Mouse (Mus musculus): ENCODE data around the gene Csrnp1. TPM values are rescaled to one million over a fixed set of nuclear protein-coding genes. Genes with fewer than 3 reads are reported as not detected.

Csrnp1 gene
- polyA plus RNA-seq, 1 experiment from 2014 or later = 4.6 TPM

DNA sequence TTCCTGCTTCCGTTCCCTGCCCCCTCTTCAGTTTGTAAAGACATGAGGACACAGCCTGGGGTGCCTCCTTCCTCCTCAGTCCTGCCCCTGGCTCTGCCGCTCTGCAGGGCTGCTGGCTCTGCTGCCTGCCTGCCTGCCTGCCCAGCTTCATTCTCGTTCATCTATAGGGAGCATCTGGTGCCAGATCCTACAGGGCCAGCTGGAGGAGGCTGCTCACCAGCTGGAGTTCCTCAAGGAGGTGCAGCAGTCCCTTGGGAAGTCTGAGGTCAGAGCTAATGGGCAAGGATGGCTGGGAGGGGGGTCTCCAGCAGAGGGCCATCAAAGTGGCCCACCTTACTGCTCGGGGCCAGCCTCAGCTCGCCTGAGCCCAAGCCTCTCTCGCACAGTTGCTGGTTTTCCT, 34.0 kb downstream of the Csrnp1 start:
- no peaks in the 10 kb centered on the region for H3K9me3 ChIP-seq
- H3K27ac ChIP-seq = no peak overlapping the region
- DNase-seq (ENCODE audit: low spot score) = peak; percentile 28
- H3K27me3 ChIP-seq (ENCODE audit: insufficient read depth, poor library complexity, severe bottlenecking) = no peaks in the 10 kb centered on the region
- H3K4me1 ChIP-seq (replicated peaks) = peaks cover 5% of the 10 kb centered on the region
- H3K36me3 ChIP-seq = no peaks in the 10 kb centered on the region
- 56% methylated on average over 6 of the region's 6 CpGs for WGBS
- H3K4me3 ChIP-seq = no peak overlapping the region

DNA sequence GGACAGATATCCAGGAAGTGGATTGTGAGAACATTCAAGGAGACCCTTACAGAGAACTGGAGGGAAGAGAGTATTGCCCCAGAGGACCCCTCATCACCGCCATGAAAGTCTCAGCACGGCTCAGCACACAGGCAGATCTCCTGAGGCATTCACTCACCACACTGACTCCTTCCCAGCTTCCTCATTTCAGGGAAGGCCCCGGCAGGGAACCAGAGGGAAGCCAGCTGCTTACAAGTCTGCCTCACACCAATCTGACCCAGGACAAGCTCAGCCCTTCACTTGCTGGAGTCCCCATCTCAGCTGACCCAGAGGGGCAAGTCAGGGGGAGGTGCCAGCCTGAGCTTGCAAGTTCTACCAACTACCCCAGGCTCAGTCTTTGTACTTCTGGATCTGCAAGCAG, 35.7 kb downstream of the Csrnp1 start:
- H3K27ac ChIP-seq = no peak overlapping the region
- no peaks in the 10 kb centered on the region for H3K27me3 ChIP-seq (ENCODE audit: insufficient read depth, poor library complexity, severe bottlenecking)
- WGBS = 61% methylated on average over 3 of the region's 3 CpGs
- no peaks in the 10 kb centered on the region for H3K9me3 ChIP-seq
- DNase-seq (ENCODE audit: low spot score) = no peak
- H3K36me3 ChIP-seq = no peaks in the 10 kb centered on the region
- H3K4me3 ChIP-seq = no peak overlapping the region
- H3K4me1 ChIP-seq (replicated peaks) = peaks cover 5% of the 10 kb centered on the region

DNA sequence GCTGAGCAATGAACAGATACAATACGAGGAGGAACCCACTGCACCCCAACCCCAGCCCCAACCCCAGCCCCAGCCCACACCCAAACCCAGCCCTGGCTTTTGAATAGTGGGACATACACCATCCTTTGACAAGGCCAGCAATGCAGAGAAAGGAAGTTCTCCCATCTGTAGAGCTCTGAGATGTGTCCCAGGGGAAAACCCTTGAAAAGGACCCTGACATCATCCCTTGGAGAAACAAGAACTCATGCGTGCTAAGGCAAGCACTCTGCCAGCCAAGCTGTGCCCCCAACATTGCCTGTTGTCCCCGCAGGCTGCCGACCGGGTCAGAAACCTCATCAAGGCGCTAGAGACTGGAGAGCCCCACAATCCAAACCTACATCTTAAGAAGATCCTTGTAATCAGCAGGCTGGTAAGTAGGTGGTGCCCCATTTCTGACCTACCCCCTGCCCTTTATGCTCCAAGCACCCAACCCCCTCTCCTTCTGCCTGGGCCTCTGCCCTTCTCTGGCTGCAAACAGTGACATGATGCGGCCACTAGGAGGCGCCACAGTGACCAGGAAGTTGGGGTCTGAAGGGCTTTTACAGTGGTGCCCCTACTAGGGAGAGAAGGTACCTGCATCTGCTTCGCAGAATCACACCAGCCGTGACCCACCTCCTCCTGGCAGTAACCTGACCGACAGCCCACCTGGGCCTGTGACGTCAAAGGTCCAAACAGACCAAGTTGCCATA, 39.1 kb downstream of the Csrnp1 start:
- DNase-seq (ENCODE audit: low spot score) = peak; percentile 31
- Histone ChIP-seq H3K4me3 (no peak overlapping the region), H3K4me1 (replicated peaks) (peaks cover 11% of the 10 kb centered on the region), H3K27me3 (ENCODE audit: insufficient read depth, poor library complexity, severe bottlenecking) (no peaks in the 10 kb centered on the region), H3K27ac (no peak overlapping the region; the same call in 1 of the 2 replicates), H3K9me3 (no peaks in the 10 kb centered on the region), H3K36me3 (no peaks in the 10 kb centered on the region)
- WGBS = 72% methylated on average over 12 of the region's 12 CpGs

DNA sequence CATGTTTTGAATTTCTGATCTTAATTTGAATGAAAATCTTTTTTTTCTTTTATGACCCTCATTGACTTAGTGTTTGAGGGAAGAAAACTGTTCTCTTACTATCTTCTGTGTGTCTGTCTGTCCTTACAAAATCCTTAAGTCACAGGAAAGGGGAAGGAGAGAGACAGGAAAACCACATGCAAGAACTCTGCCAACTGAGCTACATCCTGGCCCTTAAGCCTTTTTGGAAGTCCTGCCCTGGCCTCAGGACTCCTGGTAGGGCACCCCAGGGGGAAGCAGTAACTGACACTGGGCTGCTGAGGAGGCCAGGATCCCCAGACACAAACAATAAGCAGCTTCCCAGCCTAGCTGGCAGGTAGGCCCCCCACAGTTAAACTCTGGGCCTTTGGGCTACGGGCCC, 41.1 kb downstream of the Csrnp1 start:
- no peak overlapping the region for H3K4me3 ChIP-seq
- no peak overlapping the region for H3K27ac ChIP-seq
- H3K4me1 ChIP-seq (replicated peaks) = peaks cover 16% of the 10 kb centered on the region; the same call in 1 of the 2 replicates
- H3K27me3 ChIP-seq (ENCODE audit: insufficient read depth, poor library complexity, severe bottlenecking) = no peaks in the 10 kb centered on the region
- no peaks in the 10 kb centered on the region for H3K9me3 ChIP-seq
- H3K36me3 ChIP-seq = no peaks in the 10 kb centered on the region
- no peak for DNase-seq (ENCODE audit: low spot score)
- WGBS = 61% methylated on average over 1 of the region's 1 CpGs

DNA sequence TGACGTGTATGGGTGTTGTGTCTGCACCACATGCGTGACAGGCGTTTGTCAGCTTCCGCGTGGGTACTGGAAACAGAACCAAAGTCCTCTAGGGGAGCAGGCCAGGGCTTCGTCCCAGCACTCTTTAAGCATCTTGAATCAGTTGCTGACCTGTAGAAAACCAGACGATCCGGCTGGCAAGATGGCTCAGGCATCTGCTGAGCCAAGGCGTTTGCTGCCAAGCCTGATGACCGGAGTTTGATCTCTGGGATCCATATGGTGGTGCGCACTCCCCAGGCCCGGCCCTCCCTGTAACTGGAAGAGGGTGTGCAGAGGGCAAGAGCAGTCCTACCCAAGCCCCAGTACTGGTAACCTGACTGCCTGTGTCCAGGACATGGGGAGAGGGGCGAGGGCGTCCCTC, 42.6 kb downstream of the Csrnp1 start:
- H3K36me3 ChIP-seq = no peaks in the 10 kb centered on the region
- 91% methylated on average over 14 of the region's 14 CpGs for WGBS
- DNase-seq (ENCODE audit: low spot score) = no peak
- peaks cover 28% of the 10 kb centered on the region for H3K4me1 ChIP-seq (replicated peaks)
- H3K9me3 ChIP-seq = no peaks in the 10 kb centered on the region
- no peaks in the 10 kb centered on the region for H3K27me3 ChIP-seq (ENCODE audit: insufficient read depth, poor library complexity, severe bottlenecking)
- no peak overlapping the region for H3K27ac ChIP-seq
- no peak overlapping the region for H3K4me3 ChIP-seq

DNA sequence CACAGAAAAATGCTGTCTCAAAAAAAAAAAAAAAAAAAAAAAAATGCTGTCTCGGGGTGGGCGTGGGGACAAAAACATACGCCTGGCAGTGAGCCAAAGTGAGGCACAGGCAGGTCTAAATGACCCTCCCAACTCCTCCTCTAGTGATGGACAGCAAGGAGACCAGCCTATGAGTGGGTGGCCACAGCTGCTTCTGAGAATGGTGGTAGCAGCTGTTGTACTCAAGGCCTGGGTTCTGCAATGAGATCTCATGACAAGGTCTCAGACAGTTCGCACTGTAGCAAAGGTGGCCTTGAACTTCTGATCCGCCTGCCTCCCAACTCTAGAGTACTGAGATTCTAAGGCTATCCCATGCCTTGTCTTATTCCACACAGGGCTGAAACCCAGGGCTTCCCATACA, 43.1 kb downstream of the Csrnp1 start:
- Histone ChIP-seq H3K27ac (no peak overlapping the region), H3K4me1 (replicated peaks) (peaks cover 32% of the 10 kb centered on the region), H3K27me3 (ENCODE audit: insufficient read depth, poor library complexity, severe bottlenecking) (no peaks in the 10 kb centered on the region), H3K36me3 (no peaks in the 10 kb centered on the region), H3K4me3 (no peak overlapping the region), H3K9me3 (no peaks in the 10 kb centered on the region)
- WGBS = 88% methylated on average over 5 of the region's 5 CpGs
- DNase-seq (ENCODE audit: low spot score) = no peak

DNA sequence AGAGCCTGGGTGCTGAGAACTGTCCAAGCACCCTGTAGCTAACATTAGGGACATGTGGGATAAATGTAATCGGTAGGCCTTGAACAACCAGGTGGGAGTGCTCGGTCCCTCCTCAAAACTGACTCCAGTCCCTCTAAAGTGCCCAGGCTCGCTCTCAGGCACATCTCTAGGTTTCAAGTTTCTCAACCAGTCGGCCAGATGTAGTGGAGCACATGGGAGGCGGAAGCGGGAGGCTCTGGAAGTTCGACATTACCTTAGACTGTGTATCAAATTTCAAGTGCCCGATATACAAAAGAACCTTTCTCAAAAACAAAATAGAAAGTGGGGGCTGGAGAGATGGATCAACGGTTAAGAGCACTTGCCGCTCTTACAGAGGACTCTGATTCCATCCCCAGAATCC, 44.8 kb downstream of the Csrnp1 start:
- Histone ChIP-seq H3K27me3 (ENCODE audit: insufficient read depth, poor library complexity, severe bottlenecking) (no peaks in the 10 kb centered on the region), H3K9me3 (no peaks in the 10 kb centered on the region), H3K36me3 (no peaks in the 10 kb centered on the region), H3K27ac (no peak overlapping the region), H3K4me3 (no peak overlapping the region), H3K4me1 (replicated peaks) (peaks cover 41% of the 10 kb centered on the region)
- DNase-seq (ENCODE audit: low spot score) = no peak
- WGBS = 68% methylated on average over 10 of the region's 10 CpGs

DNA sequence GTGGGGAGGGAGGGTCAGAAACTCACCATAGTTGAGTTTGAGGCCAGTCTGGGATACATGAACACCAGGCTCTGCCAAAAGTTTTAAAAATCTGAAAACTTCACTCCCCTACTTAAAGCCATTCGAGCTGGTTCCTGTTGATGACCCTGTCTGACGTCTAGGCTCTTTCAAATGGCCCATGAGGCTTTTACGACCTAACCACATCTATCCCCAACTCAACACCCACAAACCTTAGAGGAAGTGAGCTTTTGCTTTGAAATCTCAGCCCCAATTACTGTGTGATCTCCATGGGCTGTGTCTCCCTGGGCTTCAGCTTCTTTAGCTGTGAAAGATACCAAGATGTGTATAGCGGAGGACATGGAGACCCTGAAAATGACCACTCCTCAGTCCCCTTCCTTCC, 46.0 kb downstream of the Csrnp1 start:
- Histone ChIP-seq H3K4me1 (replicated peaks) (peaks cover 38% of the 10 kb centered on the region), H3K36me3 (no peaks in the 10 kb centered on the region), H3K27me3 (ENCODE audit: insufficient read depth, poor library complexity, severe bottlenecking) (no peaks in the 10 kb centered on the region), H3K9me3 (no peaks in the 10 kb centered on the region), H3K4me3 (no peak overlapping the region), H3K27ac (no peak overlapping the region)
- DNase-seq (ENCODE audit: low spot score) = no peak
- 85% methylated on average over 4 of the region's 4 CpGs for WGBS

DNA sequence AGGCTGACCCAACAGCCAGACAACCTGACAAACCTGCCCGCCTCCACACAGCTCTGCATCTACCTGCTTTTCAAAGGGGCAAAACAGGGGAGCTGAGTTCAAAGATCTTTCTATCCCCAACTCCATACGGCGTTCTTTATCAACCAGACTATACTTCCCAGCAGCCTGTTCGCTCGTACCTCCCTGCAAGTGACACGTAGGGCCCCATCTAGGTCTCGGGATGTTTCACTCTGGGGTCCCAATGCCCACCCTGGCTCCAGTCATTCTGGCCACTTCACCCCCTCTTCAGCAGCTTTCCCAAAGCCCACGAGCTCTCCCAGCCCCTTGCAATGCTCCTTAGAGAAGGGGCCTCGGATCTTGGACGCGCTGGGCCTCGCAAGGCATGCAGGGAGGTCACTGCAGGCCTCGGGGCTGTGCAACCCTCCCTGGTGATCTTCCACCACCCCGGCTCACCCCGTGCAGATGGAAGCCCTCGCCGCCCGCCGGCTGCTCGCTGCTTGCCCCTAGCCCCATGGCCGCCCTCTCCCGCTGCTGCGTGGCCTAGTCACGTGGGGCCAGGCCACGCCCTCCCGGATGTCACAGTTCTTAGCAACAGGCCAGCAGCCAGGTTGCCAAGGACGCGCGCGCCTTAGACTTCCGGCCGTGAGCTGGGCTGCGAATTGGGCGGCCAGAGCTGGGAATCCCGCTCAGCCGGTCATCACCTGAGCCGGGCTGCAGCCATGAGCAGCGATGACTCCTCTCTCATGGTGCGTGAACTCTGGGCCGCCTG, 47.3 kb downstream of the Csrnp1 start, which contains the start of the genes Gorasp1 and Ttc21a:
Gene Gorasp1, minus strand, starts transcription at position 561 of the 769 bp plus-strand sequence.
Gene Ttc21a, plus strand, starts transcription at position 602 of the 769 bp plus-strand sequence.
- WGBS = 4% methylated on average over 40 of the region's 40 CpGs

DNA sequence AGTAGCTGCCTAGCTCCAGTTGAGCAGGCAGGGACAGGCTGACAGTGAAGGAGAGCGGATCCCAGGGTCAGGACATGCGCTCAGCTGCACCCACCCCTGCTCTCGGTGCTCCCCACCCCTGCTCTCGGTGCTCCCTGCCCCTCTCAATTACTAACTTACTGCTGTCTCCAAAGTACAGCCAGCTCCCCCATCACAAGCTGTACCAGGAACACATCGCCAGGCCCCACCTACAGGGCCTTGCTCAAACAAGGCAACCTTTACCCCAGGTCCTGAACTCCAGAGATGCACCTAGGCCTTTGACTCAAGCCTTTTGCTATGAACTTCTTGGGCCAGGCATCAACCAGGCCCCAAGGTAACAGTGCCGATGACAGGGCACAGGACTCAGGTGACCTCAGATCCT, 50.8 kb downstream of the Csrnp1 start:
- H3K36me3 ChIP-seq = peaks cover 45% of the 10 kb centered on the region

More for the DNA sequence above, 47.3 kb downstream of the Csrnp1 start, which contains the start of the genes Gorasp1 and Ttc21a:
- Histone ChIP-seq H3K27me3 (ENCODE audit: insufficient read depth, poor library complexity, severe bottlenecking) (no peaks in the 10 kb centered on the region), H3K27ac (peak within 1 kb of the TSS; percentile 93), H3K4me1 (replicated peaks) (peaks cover 36% of the 10 kb centered on the region), H3K9me3 (no peaks in the 10 kb centered on the region), H3K4me3 (peak within 1 kb of the TSS; percentile 75), H3K36me3 (peaks cover 10% of the 10 kb centered on the region)
- peak; percentile 95 for DNase-seq (ENCODE audit: low spot score)

DNA sequence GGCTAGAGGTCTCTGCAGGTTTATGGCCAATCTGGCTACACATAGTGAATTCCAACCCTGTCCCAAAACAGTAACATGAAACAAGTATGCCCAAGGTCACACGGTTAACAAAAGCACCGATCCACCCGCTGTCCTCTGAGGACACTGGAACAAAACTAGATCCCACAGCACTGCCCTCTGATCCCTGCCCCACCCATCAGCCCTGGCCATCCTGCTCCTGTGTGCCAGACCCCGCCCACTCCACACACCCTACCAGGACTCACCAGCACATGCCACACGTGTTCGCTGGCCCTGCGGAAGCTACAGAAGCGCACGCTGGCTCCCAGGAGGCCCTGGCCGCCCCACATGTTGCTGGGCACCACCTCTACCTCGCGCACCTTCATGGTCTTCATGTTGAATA, 52.1 kb downstream of the Csrnp1 start:
- Histone ChIP-seq H3K4me3 (no peak overlapping the region), H3K36me3 (peaks cover 58% of the 10 kb centered on the region), H3K27me3 (ENCODE audit: insufficient read depth, poor library complexity, severe bottlenecking) (no peaks in the 10 kb centered on the region), H3K27ac (no peak overlapping the region), H3K9me3 (no peaks in the 10 kb centered on the region), H3K4me1 (replicated peaks) (peaks cover 18% of the 10 kb centered on the region)
- DNase-seq (ENCODE audit: low spot score) = no peak
- WGBS = 93% methylated on average over 12 of the region's 12 CpGs

More for the DNA sequence above, 50.8 kb downstream of the Csrnp1 start:
- 91% methylated on average over 6 of the region's 6 CpGs for WGBS
- H3K9me3 ChIP-seq = no peaks in the 10 kb centered on the region
- H3K27me3 ChIP-seq (ENCODE audit: insufficient read depth, poor library complexity, severe bottlenecking) = no peaks in the 10 kb centered on the region
- no peak overlapping the region for H3K4me3 ChIP-seq
- no peak overlapping the region for H3K27ac ChIP-seq
- H3K4me1 ChIP-seq (replicated peaks) = peaks cover 25% of the 10 kb centered on the region
- DNase-seq (ENCODE audit: low spot score) = no peak

DNA sequence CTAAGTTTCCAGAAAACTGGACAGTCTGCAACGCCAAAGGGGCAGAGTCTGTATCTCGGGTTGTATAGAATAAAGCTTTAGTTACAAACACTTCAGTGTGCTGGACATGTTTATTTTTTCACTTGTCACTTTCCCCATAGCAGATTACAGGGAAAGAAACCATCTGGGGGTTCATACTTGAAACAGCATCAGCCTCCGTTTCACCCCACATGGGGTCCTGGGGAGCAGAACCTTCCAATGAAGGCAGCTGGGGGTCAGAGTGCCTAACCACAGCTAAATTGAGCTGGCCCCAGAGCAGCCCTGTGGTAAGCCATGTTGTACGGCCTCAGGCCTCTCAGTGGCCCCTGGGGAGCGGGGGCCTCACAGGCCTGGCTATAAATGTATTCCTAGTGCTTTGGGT, 58.0 kb downstream of the Csrnp1 start:
- Histone ChIP-seq H3K27me3 (ENCODE audit: insufficient read depth, poor library complexity, severe bottlenecking) (no peaks in the 10 kb centered on the region), H3K9me3 (no peaks in the 10 kb centered on the region), H3K4me1 (replicated peaks) (no peaks in the 10 kb centered on the region), H3K36me3 (peaks cover 97% of the 10 kb centered on the region), H3K27ac (no peak overlapping the region), H3K4me3 (no peak overlapping the region)
- DNase-seq (ENCODE audit: low spot score) = no peak
- WGBS = 88% methylated on average over 5 of the region's 5 CpGs

DNA sequence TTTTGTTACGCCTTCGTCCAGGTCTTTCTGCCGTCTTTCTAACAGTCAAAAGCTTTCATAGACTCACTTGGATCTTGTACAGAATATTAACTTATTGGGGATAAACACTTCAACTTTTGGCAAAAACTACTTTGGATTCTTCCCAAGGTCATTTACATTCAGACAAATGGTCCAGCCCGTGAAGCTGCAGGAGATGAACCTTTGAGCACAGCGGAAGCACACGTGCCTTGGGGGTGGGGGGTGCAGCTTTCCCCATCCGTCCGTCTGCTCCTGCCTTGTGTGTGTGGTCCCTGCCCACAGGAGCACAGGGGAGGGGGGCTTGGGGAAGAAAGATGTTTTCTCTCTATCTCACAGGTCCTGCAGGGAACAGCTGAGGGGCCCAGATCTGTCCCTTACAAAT, 58.7 kb downstream of the Csrnp1 start:
- H3K4me3 ChIP-seq = no peak overlapping the region
- H3K4me1 ChIP-seq (replicated peaks) = no peaks in the 10 kb centered on the region
- no peaks in the 10 kb centered on the region for H3K27me3 ChIP-seq (ENCODE audit: insufficient read depth, poor library complexity, severe bottlenecking)
- H3K36me3 ChIP-seq = peaks cover 97% of the 10 kb centered on the region
- H3K27ac ChIP-seq = no peak overlapping the region
- DNase-seq (ENCODE audit: low spot score) = no peak
- WGBS = 80% methylated on average over 8 of the region's 8 CpGs
- H3K9me3 ChIP-seq = no peaks in the 10 kb centered on the region
